Mouse (Mus musculus) C2C12 (cell line): ENCODE measurements around the gene Srgap2. TPM values are rescaled to one million over a fixed set of nuclear protein-coding genes. Genes with fewer than 3 reads are reported as not detected.

Source experiments
- H3K27me3 ChIP-seq: one replicate; pipeline ENCODE4 v1.6.1; 2011; ENCODE audit not compliant: control insufficient read depth, insufficient read depth, insufficient read length
- H3K36me3 ChIP-seq: one replicate; pipeline ENCODE4 v1.6.1; 2011; ENCODE audit not compliant: control insufficient read depth, insufficient read depth
- H3K4me3 ChIP-seq: one replicate; pipeline ENCODE4 v1.5.1; 2011; ENCODE audit warnings: mild to moderate bottlenecking, control low read depth; ENCODE audit not compliant: poor library complexity, insufficient read depth, severe bottlenecking
- H3K79me2 ChIP-seq: one replicate; pipeline ENCODE4 v1.6.1; 2011; ENCODE audit not compliant: control insufficient read depth, insufficient read depth
- H3K79me3 ChIP-seq: one replicate; pipeline ENCODE4 v1.6.1; 2011; ENCODE audit warnings: low read depth, control low read depth
- H3ac ChIP-seq: one replicate; pipeline ENCODE3; 2011; ENCODE audit warnings: low read depth; ENCODE audit not compliant: control insufficient read depth, insufficient read length
- CEBPB ChIP-seq: IDR thresholded peaks from one replicate; pipeline ENCODE4 v1.6.1; 2011; ENCODE audit warnings: low read depth, mild to moderate bottlenecking, control low read depth, moderate library complexity
- CTCF ChIP-seq: IDR thresholded peaks from one replicate; pipeline ENCODE4 v1.5.1; 2011; ENCODE audit not compliant: control insufficient read depth, insufficient read depth, insufficient read length
- FOSL1 ChIP-seq: IDR thresholded peaks from one replicate; pipeline ENCODE4 v1.8.0; 2011; ENCODE audit warnings: mild to moderate bottlenecking, low read length; ENCODE audit not compliant: poor library complexity, insufficient read depth, severe bottlenecking
- MAX ChIP-seq: IDR thresholded peaks from one replicate; pipeline ENCODE4 v1.6.1; 2011; ENCODE audit warnings: mild to moderate bottlenecking, control low read depth
- MYOD1 ChIP-seq: IDR thresholded peaks from one replicate; pipeline ENCODE4 v1.6.1; 2011; ENCODE audit warnings: low read depth; ENCODE audit not compliant: control insufficient read depth, insufficient read length
- MYOG ChIP-seq: IDR thresholded peaks from one replicate; pipeline ENCODE4 v1.6.1; 2011; ENCODE audit not compliant: control insufficient read depth, insufficient read length; ENCODE audit errors: extremely low read depth
- USF1 ChIP-seq: IDR thresholded peaks from one replicate; pipeline ENCODE4 v1.6.1; 2011; ENCODE audit warnings: low read depth, mild to moderate bottlenecking, control low read depth, moderate library complexity
- polyA plus RNA-seq: library from polyadenylated mRNA; unstranded; fragments of >200 nt; fragmentation: generic; extraction: Trizol; gene quantifications from one replicate; pipeline ENCODE4 v1.2.1, GENCODE M21; 2012; ENCODE audit warnings: missing spikeins

Srgap2 gene
- polyA plus RNA-seq, 1 experiment = 10.5 TPM

- Histone ChIP-seq H3K4me3 (no peak overlapping the region), H3K79me3 (peaks cover 30% of the 10 kb centered on the region), H3K27me3 (no peaks in the 10 kb centered on the region), H3K79me2 (peaks cover 86% of the 10 kb centered on the region), H3K36me3 (no peaks in the 10 kb centered on the region), H3ac (no peak overlapping the region)
- TF ChIP-seq MYOG = no peak
- no peak for TF ChIP-seq MAX
- TF ChIP-seq CEBPB = no peak
- no peak for TF ChIP-seq USF1
- TF ChIP-seq FOSL1 = no peak
- no peak for TF ChIP-seq CTCF
- no peak for TF ChIP-seq MYOD1
These were observed 72.8 kb downstream of the Srgap2 start for GRCm38 (mm10) chr1:131454386-131454785.

GRCm38 (mm10) chr1:131453335-131453734 is 73.8 kb downstream of the Srgap2 start:
- Histone ChIP-seq H3ac (no peak overlapping the region), H3K79me3 (peaks cover 27% of the 10 kb centered on the region), H3K79me2 (peaks cover 85% of the 10 kb centered on the region), H3K27me3 (no peaks in the 10 kb centered on the region), H3K4me3 (no peak overlapping the region), H3K36me3 (no peaks in the 10 kb centered on the region)
- TF ChIP-seq CTCF (no peak), MYOG (no peak), USF1 (no peak), MAX (no peak)

GRCm38 (mm10) chr1:131448373-131448772 is 78.8 kb downstream of the Srgap2 start:
- TF ChIP-seq MYOD1 (no peak), MYOG (no peak)
- peaks cover 21% of the 10 kb centered on the region for H3K79me3 ChIP-seq
- no peaks in the 10 kb centered on the region for H3K36me3 ChIP-seq
- no peak overlapping the region for H3ac ChIP-seq
- peaks cover 68% of the 10 kb centered on the region for H3K79me2 ChIP-seq
- H3K27me3 ChIP-seq = no peaks in the 10 kb centered on the region
- H3K4me3 ChIP-seq = no peak overlapping the region

GRCm38 (mm10) chr1:131447333-131447732 is 79.8 kb downstream of the Srgap2 start:
- Histone ChIP-seq H3ac (no peak overlapping the region), H3K4me3 (no peak overlapping the region), H3K79me2 (peaks cover 67% of the 10 kb centered on the region), H3K27me3 (no peaks in the 10 kb centered on the region), H3K36me3 (no peaks in the 10 kb centered on the region), H3K79me3 (peaks cover 26% of the 10 kb centered on the region)
- TF ChIP-seq MYOG (no peak), FOSL1 (no peak), CEBPB (no peak), MAX (no peak), USF1 (no peak), MYOD1 (no peak), CTCF (no peak)

- Histone ChIP-seq H3K4me3 (no peak overlapping the region), H3ac (no peak overlapping the region), H3K27me3 (no peaks in the 10 kb centered on the region), H3K79me3 (peaks cover 24% of the 10 kb centered on the region), H3K36me3 (no peaks in the 10 kb centered on the region), H3K79me2 (peaks cover 62% of the 10 kb centered on the region)
- TF ChIP-seq MYOD1 = no peak
- no peak for TF ChIP-seq CTCF
- no peak for TF ChIP-seq CEBPB
- TF ChIP-seq MYOG = no peak
- no peak for TF ChIP-seq MAX
- TF ChIP-seq USF1 = no peak
- no peak for TF ChIP-seq FOSL1
These were observed 80.6 kb downstream of the Srgap2 start for GRCm38 (mm10) chr1:131446577-131446976.

- Histone ChIP-seq H3K79me2 (peaks cover 38% of the 10 kb centered on the region), H3K4me3 (no peak overlapping the region), H3K79me3 (peaks cover 10% of the 10 kb centered on the region), H3ac (no peak overlapping the region), H3K36me3 (peaks cover 5% of the 10 kb centered on the region), H3K27me3 (no peaks in the 10 kb centered on the region)
- TF ChIP-seq MYOG = no peak
- TF ChIP-seq MAX = no peak
- no peak for TF ChIP-seq CEBPB
These were observed 88.6 kb downstream of the Srgap2 start for GRCm38 (mm10) chr1:131438556-131438955.

- TF ChIP-seq CEBPB = no peak
- TF ChIP-seq USF1 = no peak
- TF ChIP-seq MYOG = no peak
- no peak for TF ChIP-seq FOSL1
- TF ChIP-seq MYOD1 = no peak
- no peak for TF ChIP-seq MAX
- no peak for TF ChIP-seq CTCF
- peaks cover 5% of the 10 kb centered on the region for H3K36me3 ChIP-seq
- H3K79me3 ChIP-seq = peaks cover 9% of the 10 kb centered on the region
- no peaks in the 10 kb centered on the region for H3K27me3 ChIP-seq
- no peak overlapping the region for H3K4me3 ChIP-seq
- no peak overlapping the region for H3ac ChIP-seq
- H3K79me2 ChIP-seq = peaks cover 32% of the 10 kb centered on the region
These were observed 89.2 kb downstream of the Srgap2 start for GRCm38 (mm10) chr1:131437975-131438374.
